Mouse (Mus musculus): ENCODE results near the gene Fam83e.

Gene Fam83e

GRCm38 (mm10) chr7:45702316-45702715 is 18.7 kb upstream of the Fam83e start:
- DNase-seq (ENCODE audit: low read depth): no peak

- DNase-seq (ENCODE audit: low read depth): peak; percentile 22
These were observed 18.0 kb upstream of the Fam83e start for GRCm38 (mm10) chr7:45702809-45703520.

GRCm38 (mm10) chr7:45703521-45704033 is 17.4 kb upstream of the Fam83e start:
- no peak for DNase-seq (ENCODE audit: low read depth)

- DNase-seq (ENCODE audit: low read depth): peak; percentile 82
These were observed 16.9 kb upstream of the Fam83e start for GRCm38 (mm10) chr7:45704046-45704559.

GRCm38 (mm10) chr7:45704730-45705442 is 16.1 kb upstream of the Fam83e start, which contains the start of gene Dbp:
Gene Dbp (plus strand): TSS chr7:45705088.
- DNase-seq (ENCODE audit: low read depth): peak; percentile 98

GRCm38 (mm10) chr7:45705443-45705864 is 15.6 kb upstream of the Fam83e start:
- no peak for DNase-seq (ENCODE audit: low read depth)

GRCm38 (mm10) chr7:45705873-45706281 is 15.1 kb upstream of the Fam83e start:
- peak; percentile 51 for DNase-seq (ENCODE audit: low read depth)

GRCm38 (mm10) chr7:45706721-45707241 is 14.2 kb upstream of the Fam83e start:
- peak; percentile 92 for DNase-seq (ENCODE audit: low read depth)

- peak; percentile 94 for DNase-seq (ENCODE audit: low read depth)
These were observed 13.5 kb upstream of the Fam83e start for GRCm38 (mm10) chr7:45707375-45707967.

- no peak for DNase-seq (ENCODE audit: low read depth)
These were observed 12.7 kb upstream of the Fam83e start for GRCm38 (mm10) chr7:45708221-45708761.

GRCm38 (mm10) chr7:45709036-45709435 is 12.0 kb upstream of the Fam83e start:
- peak; percentile 41 for DNase-seq (ENCODE audit: low read depth)

- DNase-seq (ENCODE audit: low read depth): peak; percentile 17
These were observed 11.2 kb upstream of the Fam83e start for GRCm38 (mm10) chr7:45709677-45710355.

- no peak for DNase-seq (ENCODE audit: low read depth)
These were observed 10.4 kb upstream of the Fam83e start for GRCm38 (mm10) chr7:45710477-45711191.

GRCm38 (mm10) chr7:45711316-45712021 is 9.5 kb upstream of the Fam83e start:
- DNase-seq (ENCODE audit: low read depth): no peak

- peak; percentile 15 for DNase-seq (ENCODE audit: low read depth)
These were observed 8.8 kb upstream of the Fam83e start for GRCm38 (mm10) chr7:45712022-45712757.

GRCm38 (mm10) chr7:45713396-45713795 is 7.6 kb upstream of the Fam83e start:
- no peak for DNase-seq (ENCODE audit: low read depth)

- DNase-seq (ENCODE audit: low read depth): peak; percentile 18
These were observed 7.0 kb upstream of the Fam83e start for GRCm38 (mm10) chr7:45713881-45714520.

- no peak for DNase-seq (ENCODE audit: low read depth)
These were observed 6.4 kb upstream of the Fam83e start for GRCm38 (mm10) chr7:45714630-45715089.

Data from naive thymus-derived CD4-positive, alpha-beta T cell, adult 2 months (primary cell).